Mouse (Mus musculus) urinary bladder, postnatal 4 days (tissue): ENCODE data around the gene Tmsb15l.
"Not testable (repeated sequence)": the region's sequence is repeated elsewhere in the genome, so short reads cannot be mapped to it uniquely, and the experiment has no call there.

Experiments
- DNase-seq, 2 experiments: peaks; one replicate each; pipeline ENCODE4 v3.0.0; 2021 to 2022; ENCODE audit warnings: low spot score in 2 of 2

Gene Tmsb15l

GRCm38 (mm10) chrX:136976424-136977084 lies at the start of gene Tmsb15l, which contains the start of gene Tmsb15b1:
TSS of gene Tmsb15l (minus strand) at chrX:136976869.
TSS of gene Tmsb15b1 (minus strand) at chrX:136976874.
- DNase-seq = peak in 1 of 2 experiments; percentile 29

DNA sequence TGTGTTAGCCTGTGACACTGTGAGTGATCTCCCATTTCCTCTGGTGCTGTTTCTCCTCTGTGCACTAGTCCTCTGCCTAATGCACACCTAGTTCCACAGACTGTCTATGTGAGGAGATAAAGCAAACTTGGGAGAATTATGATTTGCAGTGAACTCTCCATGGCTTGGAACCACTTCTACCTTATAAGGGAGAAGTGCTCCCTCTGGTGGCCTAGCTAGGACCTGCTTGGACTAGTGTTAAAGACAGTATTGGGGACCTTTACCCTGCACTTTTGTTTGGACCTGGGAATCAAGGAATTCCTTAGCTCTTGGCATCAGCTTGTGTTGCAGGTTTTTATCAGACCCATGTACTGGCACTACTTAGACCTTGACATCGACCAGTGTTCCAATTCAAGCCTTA lies 42.6 kb upstream of the Tmsb15l start:
- no peak for DNase-seq

- DNase-seq = no peak
Observed at GRCm38 (mm10) chrX:137017668-137018067, 41.0 kb upstream of the Tmsb15l start.

DNA sequence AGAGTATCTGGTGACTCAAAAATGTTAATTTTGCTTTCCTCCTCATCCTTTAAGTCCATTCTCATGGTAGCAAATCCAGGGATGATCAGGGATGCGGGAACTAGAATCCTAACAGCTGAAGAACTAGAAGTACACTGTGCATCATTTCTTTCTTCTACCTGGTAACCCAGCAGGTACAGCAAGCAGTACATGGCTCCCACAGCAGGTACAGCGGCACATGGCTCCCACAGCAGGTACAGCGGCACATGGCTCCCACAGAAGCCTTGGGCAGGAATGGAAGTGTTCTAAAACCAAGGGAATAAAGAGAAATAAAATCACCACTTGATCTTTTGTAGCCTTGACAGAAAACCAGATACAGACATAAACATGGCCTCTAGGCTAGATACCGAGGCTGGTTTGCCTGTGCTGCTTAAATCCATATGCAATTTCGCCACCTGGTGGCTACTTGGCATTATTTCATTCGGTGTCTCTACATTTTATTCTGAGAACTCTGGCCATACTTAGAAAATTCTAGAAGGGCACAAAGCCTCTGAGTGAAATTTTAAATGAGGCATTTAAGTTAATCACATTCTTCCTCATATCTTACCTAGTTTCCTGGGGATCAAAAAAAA lies 38.5 kb upstream of the Tmsb15l start:
- no peak for DNase-seq

DNA sequence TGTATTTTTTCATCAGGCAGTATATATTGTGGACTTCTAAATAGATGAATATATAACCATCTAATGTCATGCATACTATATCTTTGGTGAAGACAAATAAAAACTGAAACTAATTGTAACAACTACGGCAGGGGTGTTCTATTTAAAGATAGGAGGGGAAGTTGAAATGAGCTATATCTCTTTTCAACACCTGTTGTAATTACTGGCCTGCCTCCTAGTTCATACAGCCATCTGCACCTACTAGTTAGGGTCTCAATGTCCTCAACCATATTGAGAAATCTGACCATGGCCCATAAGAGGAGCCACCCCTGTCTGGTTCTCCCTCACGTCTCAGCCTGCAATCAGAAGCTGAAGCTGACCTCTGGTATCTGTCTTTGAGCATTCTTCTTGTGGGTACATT lies 19.6 kb upstream of the Tmsb15l start:
- no peak for DNase-seq

DNA sequence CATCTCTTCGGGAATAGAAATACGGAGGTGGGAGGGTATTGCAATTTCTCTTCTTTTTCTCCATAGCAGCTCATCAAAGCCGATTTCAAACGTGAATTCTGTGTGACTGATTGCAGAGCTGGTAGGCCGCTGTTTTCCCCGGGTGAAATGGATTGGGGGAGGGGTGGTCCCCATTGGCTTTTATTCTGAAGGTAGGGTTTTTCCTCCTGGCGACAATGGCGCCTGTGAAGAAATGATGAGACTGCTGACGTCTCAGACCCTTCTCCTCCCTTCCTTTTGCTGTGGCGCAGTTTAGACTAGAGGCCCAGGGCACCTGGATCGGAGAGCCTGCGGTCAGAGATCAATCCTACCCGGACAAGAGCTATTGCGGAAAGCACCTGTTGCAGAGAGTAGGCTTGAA lies 17.0 kb upstream of the Tmsb15l start:
- no peak for DNase-seq

DNA sequence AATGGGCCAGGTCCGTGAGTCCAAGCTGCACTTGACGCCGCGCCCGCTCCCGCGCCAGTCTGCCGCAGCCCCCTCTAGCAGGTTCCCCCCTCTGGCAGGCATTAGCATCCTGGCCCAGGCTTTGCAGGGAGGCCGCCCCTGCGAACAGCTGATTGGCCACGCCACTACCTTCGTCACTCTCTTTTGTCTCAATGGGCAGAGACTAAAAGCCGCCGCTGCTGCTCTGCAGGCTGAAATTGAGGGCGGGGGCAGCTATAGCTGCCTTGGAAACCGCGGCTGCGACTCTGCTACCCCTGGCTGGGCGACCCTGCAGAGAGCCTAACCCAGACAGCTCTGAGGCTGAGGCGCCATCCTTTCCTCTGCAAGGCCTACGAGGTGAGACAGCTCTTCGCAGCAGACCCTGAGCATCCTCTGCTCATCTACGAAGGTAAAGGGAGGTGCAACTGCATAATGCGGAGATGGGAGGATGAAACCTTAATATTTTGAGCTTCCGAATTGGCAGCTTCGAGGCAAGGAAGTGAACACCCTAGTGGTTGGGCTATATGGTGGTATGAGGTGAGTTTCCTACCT lies 16.4 kb upstream of the Tmsb15l start, which contains the start of gene Zcchc18:
Gene Zcchc18, plus strand, starts transcription at position 178 of the 570 bp plus-strand sequence.
- peak in 1 of 2 experiments; percentile 33 for DNase-seq

GRCm38 (mm10) chrX:136992191-136992965 lies 15.7 kb upstream of the Tmsb15l start:
- DNase-seq = no peak

DNA sequence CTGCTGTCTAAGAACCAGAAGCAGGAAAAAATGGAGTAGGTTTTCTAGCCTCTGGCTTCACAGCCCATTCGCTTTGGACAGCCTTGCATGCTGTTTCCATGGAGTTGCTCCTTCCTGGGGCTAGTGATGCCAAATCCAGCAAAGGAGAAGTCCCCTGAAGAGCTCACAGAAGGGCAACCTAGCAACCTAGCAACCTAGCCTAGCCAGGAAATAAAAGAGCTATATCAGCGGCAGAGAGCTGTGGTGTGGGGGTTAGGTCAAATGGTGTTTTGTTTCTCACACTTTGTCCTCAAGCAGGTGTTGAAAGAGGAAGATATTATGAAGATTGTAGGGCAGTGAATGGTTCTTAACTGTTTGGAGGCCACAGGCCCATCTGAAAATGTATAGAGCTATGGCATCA lies 14.6 kb upstream of the Tmsb15l start:
- DNase-seq = no peak

DNA sequence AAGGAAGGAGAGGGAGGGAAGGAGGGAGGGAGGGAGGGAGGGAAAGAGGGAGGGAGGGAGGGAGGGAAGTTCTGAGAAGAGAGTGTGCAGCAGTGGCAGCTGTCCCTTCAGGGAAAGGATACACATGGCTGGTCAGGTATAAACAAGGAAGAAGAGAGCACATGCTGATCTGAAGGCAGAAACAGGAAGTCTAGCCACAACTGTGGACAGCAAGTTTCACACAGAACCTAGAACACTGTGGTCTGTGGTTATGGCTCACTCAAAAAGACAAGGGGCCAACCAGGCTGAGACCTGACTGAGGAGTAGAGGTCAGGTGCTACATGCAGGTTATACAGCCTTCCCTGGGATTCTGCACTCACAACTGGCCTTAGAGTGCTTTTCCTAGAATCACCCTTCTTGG lies 9.4 kb upstream of the Tmsb15l start:
- no peak for DNase-seq

DNA sequence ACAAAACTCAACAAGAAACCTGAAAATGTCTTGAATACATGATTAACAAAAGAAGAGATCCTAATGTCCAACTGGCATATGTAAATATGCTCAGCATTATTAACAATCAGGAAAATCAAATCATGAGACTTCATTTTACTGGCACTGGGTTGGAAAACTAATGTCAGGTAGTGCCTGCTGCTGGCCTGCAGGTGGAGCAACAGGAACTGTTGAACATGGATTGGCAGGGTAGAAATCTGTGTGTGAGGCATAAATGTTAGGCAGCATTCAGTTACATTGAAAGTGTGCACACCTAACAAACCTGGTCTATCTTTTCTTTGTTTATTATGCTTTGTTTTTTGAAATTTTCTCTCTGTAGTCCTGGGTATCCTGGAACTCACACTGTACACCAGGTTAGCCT lies 1.9 kb upstream of the Tmsb15l start:
- DNase-seq = no peak

DNA sequence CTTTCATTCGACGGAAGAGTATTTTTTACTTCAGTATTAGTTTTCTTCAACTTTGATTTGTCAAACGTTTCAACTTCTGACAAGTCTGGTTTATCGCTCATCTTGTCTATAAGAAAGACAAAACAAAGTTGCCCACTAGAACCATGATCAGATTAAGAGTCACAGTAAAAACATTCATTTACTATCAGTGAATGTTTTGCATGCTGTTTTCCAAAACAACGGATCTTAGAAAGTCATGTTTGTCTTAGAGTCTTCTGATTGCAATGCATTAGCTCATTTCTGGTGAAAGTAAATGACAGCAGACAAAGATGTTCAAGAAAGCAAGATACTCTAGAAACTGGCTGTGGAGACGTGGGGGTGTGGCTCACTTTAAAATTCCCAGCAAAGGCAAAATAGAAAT lies 1.3 kb downstream of the Tmsb15l start, which contains the start of gene Tmsb15b2:
Gene Tmsb15b2, minus strand, starts transcription at position 101 of the 400 bp plus-strand sequence.
- not testable (repeated sequence) for DNase-seq

DNA sequence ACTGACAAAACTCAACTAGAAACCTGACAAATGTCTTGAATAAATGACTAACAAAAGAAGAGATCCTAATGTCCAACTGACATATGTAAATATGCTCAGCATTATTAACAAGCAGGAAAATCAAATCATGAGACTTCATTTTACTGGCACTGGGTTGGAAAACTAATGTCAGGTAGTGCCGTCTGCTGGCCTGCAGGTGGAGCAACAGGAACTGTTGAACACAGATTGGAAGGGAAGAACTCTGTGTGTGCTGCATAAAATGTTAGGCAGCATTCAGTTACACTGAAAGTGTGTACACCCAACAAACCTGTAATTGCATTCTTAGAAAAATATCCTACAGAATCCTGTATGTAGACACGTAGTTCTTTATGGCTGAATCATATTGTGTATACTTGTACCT lies 17.0 kb downstream of the Tmsb15l start:
- DNase-seq = no peak

DNA sequence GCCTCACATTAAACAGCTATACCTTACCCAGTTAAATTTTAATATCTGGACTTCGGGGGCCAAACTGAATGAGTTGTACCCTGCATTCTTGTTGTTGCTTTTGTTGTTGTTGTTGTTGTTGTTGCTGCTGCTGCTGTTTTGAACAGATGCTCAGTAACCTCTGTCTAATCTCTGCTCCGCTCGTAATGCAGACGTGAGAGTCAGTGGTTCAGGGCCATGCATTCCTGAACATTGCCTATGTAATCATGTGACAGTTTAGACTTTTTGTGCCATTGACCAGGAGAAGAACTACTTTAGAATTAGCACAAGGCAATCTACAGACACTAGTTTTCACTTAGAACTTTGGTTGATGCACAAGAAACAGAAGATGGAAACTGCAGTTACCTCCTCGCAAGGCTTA lies 18.4 kb downstream of the Tmsb15l start:
- DNase-seq = not testable (repeated sequence)

GRCm38 (mm10) chrX:136957583-136958279 lies 18.9 kb downstream of the Tmsb15l start:
- DNase-seq = peak; percentile 20 to 69

DNA sequence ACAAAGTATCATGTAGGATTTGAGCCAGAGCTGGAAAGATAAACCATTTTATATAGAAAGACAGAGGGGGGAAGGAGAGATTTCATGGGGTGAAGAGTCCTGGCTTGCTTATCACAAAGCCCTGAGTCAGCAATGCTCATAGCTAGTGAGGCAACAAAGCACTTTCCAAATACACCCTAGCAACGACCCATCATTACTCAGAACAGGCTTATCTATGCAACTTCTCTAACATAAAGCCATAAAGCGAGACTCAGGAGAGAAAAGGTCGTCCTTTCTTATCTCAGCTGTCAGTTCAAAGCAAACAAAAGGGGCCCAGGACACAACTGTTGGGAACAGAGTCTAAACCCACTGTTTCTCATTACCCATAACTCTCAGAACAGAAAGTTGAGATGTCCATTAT lies 38.7 kb downstream of the Tmsb15l start:
- DNase-seq = no peak

- no peak for DNase-seq
Observed at GRCm38 (mm10) chrX:136927031-136927430, 49.6 kb downstream of the Tmsb15l start, which contains the start of gene H2bfm. TSS of gene H2bfm (plus strand) at chrX:136927325.

- DNase-seq = no peak
Observed at GRCm38 (mm10) chrX:136925863-136926262, 50.8 kb downstream of the Tmsb15l start.
